Mouse (Mus musculus) forebrain, embryonic 15.5 days (tissue): ENCODE measurements around the gene Srrd. TPM values are rescaled to one million over a fixed set of nuclear protein-coding genes. Genes with fewer than 3 reads are reported as not detected.
A peak's percentile ranks its signal among the peaks of the same experiment; 100 is the strongest.

Source experiments
- ATAC-seq: fragments of 200-750 bp; cut with Nextera tagmentation; replicated peaks from 2 replicates; pipeline ENCODE4 v1.8.0; 2017; ENCODE audit warnings: mild to moderate bottlenecking, moderate TSS enrichment, moderate library complexity
- H3K27ac ChIP-seq: fragments of 300-500 bp; sonication (generic); replicated peaks from 2 replicates; pipeline ENCODE4 v1.5.1; 2015; ENCODE audit warnings: mild to moderate bottlenecking, inconsistent platforms
- H3K27me3 ChIP-seq: fragments of 300-500 bp; sonication (generic); 2 replicates; pipeline ENCODE4 v1.6.1; 2015; ENCODE audit warnings: inconsistent platforms
- H3K36me3 ChIP-seq: fragments of 300-500 bp; sonication (generic); 2 replicates; pipeline ENCODE4 v1.6.1; 2015; ENCODE audit warnings: mild to moderate bottlenecking, inconsistent platforms
- H3K4me1 ChIP-seq: fragments of 300-500 bp; sonication (generic); 2 replicates; pipeline ENCODE4 v1.6.1; 2015; ENCODE audit warnings: inconsistent platforms
- H3K4me2 ChIP-seq: fragments of 300-500 bp; sonication (generic); replicated peaks from 2 replicates; pipeline ENCODE4 v1.6.1; 2015; ENCODE audit warnings: mild to moderate bottlenecking, inconsistent platforms
- H3K4me3 ChIP-seq: fragments of 300-500 bp; sonication (generic); 2 replicates; pipeline ENCODE4 v1.5.1; 2015; ENCODE audit warnings: mild to moderate bottlenecking, inconsistent platforms
- H3K9ac ChIP-seq: fragments of 300-500 bp; sonication (generic); replicated peaks from 2 replicates; pipeline ENCODE4 v1.6.1; 2015; ENCODE audit warnings: mild to moderate bottlenecking, inconsistent platforms
- H3K9me3 ChIP-seq: fragments of 300-500 bp; sonication (generic); 2 replicates; pipeline ENCODE4 v1.6.1; 2016; ENCODE audit warnings: inconsistent platforms
- WGBS: fragments of 180-500 bp; shearing (Covaris S2); methylation state at CpG from one replicate; pipeline ENCODE4 v1.1.7; 2015; ENCODE audit warnings: mixed read lengths; 5-methylcytosine and 5-hydroxymethylcytosine counted together
- polyA plus RNA-seq: library from polyadenylated mRNA; unstranded; fragments of >200 nt; fragmentation: Nextera tagmentation; extraction: Ambion mirVana; gene quantifications from 2 replicates; pipeline ENCODE4 v1.2.1, GENCODE M21; 2015

The Srrd gene
- polyA plus RNA-seq, 1 experiment from 2014 or later = 57.5 TPM

- Histone ChIP-seq H3K9me3 (no peaks in the 10 kb centered on the region), H3K27ac (no peak overlapping the region), H3K4me1 (no peaks in the 10 kb centered on the region), H3K27me3 (no peaks in the 10 kb centered on the region), H3K4me2 (no peak overlapping the region), H3K36me3 (peaks cover 31% of the 10 kb centered on the region), H3K4me3 (no peak overlapping the region), H3K9ac (no peak overlapping the region)
- 91% methylated on average over 6 of the region's 6 CpGs for WGBS
- no peak for ATAC-seq
These were observed 12.7 kb upstream of the Srrd start for GRCm38 (mm10) chr5:112355493-112355892.

- Histone ChIP-seq H3K36me3 (peaks cover 40% of the 10 kb centered on the region), H3K4me2 (no peak overlapping the region), H3K9me3 (no peaks in the 10 kb centered on the region), H3K9ac (no peak overlapping the region), H3K4me3 (no peak overlapping the region), H3K27me3 (no peaks in the 10 kb centered on the region), H3K4me1 (peaks cover 12% of the 10 kb centered on the region), H3K27ac (no peak overlapping the region)
- WGBS = 92% methylated on average over 8 of the region's 8 CpGs
- ATAC-seq = no peak
These were observed 6.3 kb upstream of the Srrd start for GRCm38 (mm10) chr5:112349169-112349568.

GRCm38 (mm10) chr5:112346211-112346965, 3.5 kb upstream of the Srrd start:
- Histone ChIP-seq H3K27me3 (no peaks in the 10 kb centered on the region), H3K27ac (no peak overlapping the region), H3K4me1 (peaks cover 33% of the 10 kb centered on the region), H3K9ac (no peak overlapping the region), H3K4me3 (no peak overlapping the region), H3K4me2 (no peak overlapping the region), H3K36me3 (peaks cover 33% of the 10 kb centered on the region), H3K9me3 (no peaks in the 10 kb centered on the region)
- WGBS = 92% methylated on average over 16 of the region's 16 CpGs
- ATAC-seq = no peak

- ATAC-seq = no peak
- H3K36me3 ChIP-seq = peaks cover 22% of the 10 kb centered on the region
- H3K4me1 ChIP-seq = peaks cover 33% of the 10 kb centered on the region
- H3K4me2 ChIP-seq = no peak overlapping the region
- H3K4me3 ChIP-seq = no peak overlapping the region
- WGBS = 74% methylated on average over 6 of the region's 6 CpGs
- H3K27me3 ChIP-seq = no peaks in the 10 kb centered on the region
- no peak overlapping the region; the same call in 1 of the 2 replicates for H3K9ac ChIP-seq
- no peaks in the 10 kb centered on the region for H3K9me3 ChIP-seq
- no peak overlapping the region for H3K27ac ChIP-seq
These were observed 1.5 kb upstream of the Srrd start for GRCm38 (mm10) chr5:112344092-112344960.

- Histone ChIP-seq H3K4me2 (peak overlapping the region; percentile 76), H3K4me1 (peaks cover 33% of the 10 kb centered on the region), H3K27ac (peak overlapping the region; percentile 12; the same call in 1 of the 2 replicates), H3K4me3 (peak overlapping the region; percentile 84), H3K9me3 (no peaks in the 10 kb centered on the region), H3K36me3 (peaks cover 23% of the 10 kb centered on the region), H3K27me3 (no peaks in the 10 kb centered on the region), H3K9ac (peak overlapping the region; percentile 71)
- under 1% methylated on average over 22 of the region's 24 CpGs for WGBS
- ATAC-seq = peak; percentile 64
These were observed 360 bp upstream of the Srrd start for GRCm38 (mm10) chr5:112343205-112343595.

GRCm38 (mm10) chr5:112339215-112339614, 3.6 kb downstream of the Srrd start:
- no peaks in the 10 kb centered on the region for H3K27me3 ChIP-seq
- peaks cover 53% of the 10 kb centered on the region for H3K36me3 ChIP-seq

GRCm38 (mm10) chr5:112337004-112337403, 5.8 kb downstream of the Srrd start:
- H3K4me3 ChIP-seq = no peak overlapping the region
- H3K9ac ChIP-seq = no peak overlapping the region
- ATAC-seq = no peak
- H3K4me1 ChIP-seq = peaks cover 6% of the 10 kb centered on the region
- peaks cover 74% of the 10 kb centered on the region for H3K36me3 ChIP-seq
- no peaks in the 10 kb centered on the region for H3K27me3 ChIP-seq
- H3K9me3 ChIP-seq = no peaks in the 10 kb centered on the region
- H3K27ac ChIP-seq = no peak overlapping the region
- H3K4me2 ChIP-seq = no peak overlapping the region
- 95% methylated on average over 22 of the region's 22 CpGs for WGBS

More at GRCm38 (mm10) chr5:112339215-112339614, 3.6 kb downstream of the Srrd start:
- Histone ChIP-seq H3K27ac (no peak overlapping the region), H3K4me1 (peaks cover 22% of the 10 kb centered on the region), H3K9me3 (no peaks in the 10 kb centered on the region), H3K4me3 (no peak overlapping the region), H3K9ac (no peak overlapping the region), H3K4me2 (no peak overlapping the region)
- 80% methylated on average over 7 of the region's 7 CpGs for WGBS
- no peak for ATAC-seq

GRCm38 (mm10) chr5:112335473-112335872, 7.4 kb downstream of the Srrd start:
- ATAC-seq = no peak; the same call in 1 of the 2 replicates
- H3K36me3 ChIP-seq = peaks cover 89% of the 10 kb centered on the region
- H3K27me3 ChIP-seq = no peaks in the 10 kb centered on the region
- H3K4me3 ChIP-seq = no peak overlapping the region
- no peak overlapping the region for H3K9ac ChIP-seq
- no peak overlapping the region for H3K4me2 ChIP-seq
- no peaks in the 10 kb centered on the region for H3K9me3 ChIP-seq
- 32% methylated on average over 2 of the region's 2 CpGs for WGBS
- no peak overlapping the region for H3K27ac ChIP-seq
- no peaks in the 10 kb centered on the region for H3K4me1 ChIP-seq

GRCm38 (mm10) chr5:112329805-112330564, 12.9 kb downstream of the Srrd start:
- Histone ChIP-seq H3K36me3 (peaks cover 56% of the 10 kb centered on the region), H3K9me3 (no peaks in the 10 kb centered on the region), H3K4me1 (peaks cover 18% of the 10 kb centered on the region), H3K4me2 (no peak overlapping the region), H3K4me3 (no peak overlapping the region), H3K9ac (no peak overlapping the region), H3K27ac (no peak overlapping the region), H3K27me3 (no peaks in the 10 kb centered on the region)
- no peak for ATAC-seq
- 95% methylated on average over 14 of the region's 14 CpGs for WGBS

- Histone ChIP-seq H3K4me1 (peaks cover 18% of the 10 kb centered on the region), H3K36me3 (peaks cover 35% of the 10 kb centered on the region), H3K4me2 (no peak overlapping the region), H3K9me3 (no peaks in the 10 kb centered on the region), H3K27ac (no peak overlapping the region), H3K4me3 (no peak overlapping the region), H3K9ac (no peak overlapping the region), H3K27me3 (no peaks in the 10 kb centered on the region)
- 93% methylated on average over 15 of the region's 15 CpGs for WGBS
- no peak for ATAC-seq
These were observed 15.0 kb downstream of the Srrd start for GRCm38 (mm10) chr5:112327854-112328253.

GRCm38 (mm10) chr5:112326446-112327009, 16.3 kb downstream of the Srrd start:
- H3K4me3 ChIP-seq = peak overlapping the region; percentile 96
- H3K27ac ChIP-seq = peak overlapping the region; percentile 91
- peaks cover 18% of the 10 kb centered on the region for H3K4me1 ChIP-seq
- peak overlapping the region; percentile 79 for H3K9ac ChIP-seq
- peak overlapping the region; percentile 74 for H3K4me2 ChIP-seq
- H3K36me3 ChIP-seq = peaks cover 22% of the 10 kb centered on the region
- H3K9me3 ChIP-seq = no peaks in the 10 kb centered on the region
- H3K27me3 ChIP-seq = no peaks in the 10 kb centered on the region
- peak; percentile 32 for ATAC-seq
- under 1% methylated on average over 32 of the region's 33 CpGs for WGBS
